Mouse (Mus musculus) mouse trophoblast stem cell (cell line): ENCODE results near the gene Pate3.
"Not testable (repeated sequence)": the region's sequence is repeated elsewhere in the genome, so short reads cannot be mapped to it uniquely, and the experiment has no call there.

ENCODE experiments used
- in situ Hi-C, 2 experiments: fragments of 300-500 bp; cut with MseI, MboI; formaldehyde crosslinking; loops; 2 replicates in 1 of 2; 3 replicates in 1 of 2; pipeline ENCODE4 v1.15.1; 2025

The Pate3 gene

GRCm38 (mm10) chr9:35648102-35648501 is at the start of gene Pate3:
TSS of gene Pate3 (minus strand) at chr9:35648202.
- in situ Hi-C loops = no loop called here

GRCm38 (mm10) chr9:35691924-35692323 is 43.9 kb upstream of the Pate3 start:
- in situ Hi-C loops = no loop called here

GRCm38 (mm10) chr9:35687013-35687412 is 39.0 kb upstream of the Pate3 start, which contains the start of gene Pate1:
TSS of gene Pate1 (minus strand) at chr9:35687390.
- in situ Hi-C loops = no loop called here

DNA sequence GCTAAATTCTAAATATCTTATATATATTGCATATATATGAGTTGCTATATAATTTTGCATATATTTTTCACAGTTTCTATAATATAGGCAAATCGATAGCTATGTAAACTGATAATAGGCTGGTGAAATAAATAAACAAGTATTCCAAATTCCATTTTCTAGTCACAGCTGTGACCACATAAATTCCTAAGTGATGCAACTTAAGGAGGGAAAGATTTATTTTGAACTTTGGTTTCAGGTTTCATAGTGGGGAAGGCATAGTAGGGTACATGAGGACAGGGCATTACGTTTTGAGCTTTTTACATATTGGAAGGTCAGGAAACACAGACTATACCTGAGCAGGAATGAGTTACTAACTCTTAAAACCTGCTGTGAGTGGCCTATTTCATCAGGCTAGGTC is 25.6 kb upstream of the Pate3 start:
- in situ Hi-C loops = no loop called here

DNA sequence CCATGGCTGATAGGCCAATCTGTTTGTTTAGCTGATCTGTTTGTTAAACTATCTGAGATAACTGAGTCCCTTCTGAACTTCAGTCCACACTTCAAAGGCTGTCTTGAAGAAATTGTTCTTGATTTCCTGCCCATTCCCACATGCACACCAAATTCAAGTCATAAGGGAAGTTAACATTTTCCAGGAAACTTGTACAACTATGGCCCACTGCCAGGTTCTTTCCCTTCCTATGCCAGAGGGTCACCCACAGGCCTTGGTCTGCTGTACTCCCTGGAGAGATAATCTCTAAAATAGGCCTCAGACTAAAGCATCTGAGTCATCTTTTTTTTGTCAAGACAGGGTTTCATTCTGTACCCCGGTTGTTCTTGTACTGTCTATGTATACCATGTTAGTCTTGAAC is 15.0 kb downstream of the Pate3 start:
- in situ Hi-C loops = no loop called here

DNA sequence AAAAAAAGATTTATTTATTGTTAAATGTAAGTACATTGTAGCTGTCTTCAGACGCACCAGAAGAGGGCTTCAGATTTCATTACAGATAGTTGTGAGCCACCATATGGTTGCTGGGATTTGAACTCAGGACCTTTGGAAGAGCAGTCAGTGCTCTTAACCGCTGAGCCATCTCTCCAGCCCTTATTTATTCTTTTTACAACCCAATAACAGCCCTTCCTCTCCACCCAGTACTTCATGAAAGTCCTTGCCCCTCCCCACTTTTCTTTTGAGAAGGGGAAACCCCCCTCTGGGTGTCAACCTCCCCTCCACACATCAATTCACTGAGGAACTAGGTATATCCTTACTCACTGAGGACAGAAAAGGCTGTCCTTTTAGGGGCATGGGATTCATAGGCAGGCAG is 31.2 kb downstream of the Pate3 start:
- in situ Hi-C loops = not testable (repeated sequence)

GRCm38 (mm10) chr9:35614005-35614404 is 34.0 kb downstream of the Pate3 start:
- in situ Hi-C loops = no loop called here

DNA sequence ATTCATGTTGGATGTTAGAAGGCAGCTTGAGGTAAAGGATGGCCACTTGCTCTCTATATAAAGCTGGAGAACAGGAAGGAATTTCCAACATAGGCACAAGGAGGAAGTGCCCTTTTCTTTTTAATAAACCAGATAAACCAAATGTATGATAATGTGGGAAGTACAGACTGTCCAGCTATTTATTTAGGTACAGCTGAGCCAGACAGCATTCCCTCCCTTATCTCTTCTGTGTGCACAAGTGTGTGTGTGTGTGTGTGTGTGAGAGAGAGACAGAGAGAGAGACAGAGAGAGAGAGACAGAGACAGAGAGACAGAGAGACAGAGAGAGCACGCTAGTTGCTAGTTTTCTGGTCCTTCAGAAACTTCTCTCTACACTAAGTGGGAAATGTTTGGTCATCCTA is 36.2 kb downstream of the Pate3 start, which contains the start of gene Pate4:
Gene Pate4 (minus strand): TSS at position 101 of the 400 bp plus-strand sequence.
- in situ Hi-C loops = no loop called here

DNA sequence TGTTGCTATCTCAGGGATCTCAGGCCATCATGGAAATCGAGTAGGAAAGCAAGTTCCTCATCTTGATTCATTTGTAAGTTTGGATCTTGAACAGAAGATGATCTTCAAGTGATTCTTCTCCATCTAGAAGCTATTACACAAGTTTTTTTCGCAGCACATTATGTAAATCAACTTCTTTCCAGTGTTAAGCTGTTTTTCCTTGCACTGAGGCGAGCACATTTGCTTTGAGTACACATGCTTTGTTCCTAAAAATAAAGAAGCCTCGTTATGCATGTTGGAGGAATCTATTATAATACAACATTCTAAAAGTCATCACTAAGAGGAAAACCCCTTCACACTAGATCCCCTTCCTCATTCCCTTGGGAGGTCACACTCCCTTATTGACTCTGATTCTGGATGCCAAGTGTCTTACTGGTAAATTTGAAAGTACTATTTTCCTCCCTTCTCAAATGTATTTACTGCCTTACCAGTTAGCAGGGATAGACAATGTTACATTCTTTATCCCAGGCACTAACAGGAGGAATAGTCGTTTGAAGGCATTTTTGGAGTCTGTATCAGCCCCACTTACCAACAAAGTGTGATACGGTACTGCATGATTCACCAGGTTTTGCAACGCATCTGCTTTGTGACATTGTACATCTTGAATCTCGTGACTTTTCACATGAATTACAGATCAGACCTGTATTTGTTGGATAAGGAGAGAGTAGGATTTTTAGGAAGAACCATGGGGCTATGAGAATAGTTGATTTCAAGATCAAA is 40.2 kb downstream of the Pate3 start:
- in situ Hi-C loops = no loop called here
